Comparison of ENCODE assay signal across 7 mouse cellular contexts in genomic region chr8:69973442-69974161, GRCm38 (mm10). TPM values are rescaled to one million over a fixed set of nuclear protein-coding genes. Genes with fewer than 3 reads are reported as not detected.
A peak's percentile ranks its signal among the peaks of the same experiment; 100 is the strongest.
DNase-seq lines count a peak whose midpoint lies in the region; ATAC-seq and TF ChIP-seq lines count a peak whose summit lies in the region.

No protein-coding gene starts in this region.

- peaks cover 63% of the 10 kb centered on the region for H3K36me3 ChIP-seq in G1E (replicated peaks)
- H3K36me3 ChIP-seq in forebrain, embryonic 12.5 days (replicated peaks): no peaks in the 10 kb centered on the region
- peaks cover 30% of the 10 kb centered on the region for H3K36me3 ChIP-seq in megakaryocyte, embryonic 14.5 days (replicated peaks; ENCODE audit: low read length)
- no peaks in the 10 kb centered on the region for H3K36me3 ChIP-seq in small intestine, adult 2 months (ENCODE audit: control insufficient read depth, insufficient read depth, low read length)

- no peaks in the 10 kb centered on the region for H3K9me3 ChIP-seq in G1E (replicated peaks)
- no peaks in the 10 kb centered on the region for H3K9me3 ChIP-seq in forebrain, embryonic 12.5 days
- H3K9me3 ChIP-seq in megakaryocyte, embryonic 14.5 days: no peaks in the 10 kb centered on the region

- H3K4me3 ChIP-seq in G1E (ENCODE audit: low read depth, low read length): peak overlapping the region; percentile 93
- H3K4me3 ChIP-seq in forebrain, embryonic 12.5 days (replicated peaks): peak overlapping the region; percentile 94
- H3K4me3 ChIP-seq in megakaryocyte, embryonic 14.5 days (replicated peaks): peak overlapping the region; percentile 97
- H3K4me3 ChIP-seq in small intestine, adult 2 months (ENCODE audit: low read depth, low read length): peak overlapping the region; percentile 91

- H3K4me1 ChIP-seq in G1E (ENCODE audit: insufficient read depth, low read depth, low read length): peaks cover 60% of the 10 kb centered on the region
- peaks cover 38% of the 10 kb centered on the region for H3K4me1 ChIP-seq in forebrain, embryonic 12.5 days
- peaks cover 88% of the 10 kb centered on the region for H3K4me1 ChIP-seq in megakaryocyte, embryonic 14.5 days
- H3K4me1 ChIP-seq in small intestine, adult 2 months (ENCODE audit: control insufficient read depth, insufficient read depth, insufficient read length, low read length): peaks cover 36% of the 10 kb centered on the region

- WGBS in forebrain, embryonic 12.5 days: under 1% methylated on average over 48 of the region's 68 CpGs
- under 1% methylated on average over 60 of the region's 68 CpGs for WGBS in small intestine, adult 2 months

- peak overlapping the region; percentile 89 for H3K9ac ChIP-seq in forebrain, embryonic 12.5 days

- H3K27ac ChIP-seq in forebrain, embryonic 12.5 days: peak overlapping the region; percentile 89
- H3K27ac ChIP-seq in small intestine, adult 2 months (ENCODE audit: insufficient read depth, low read depth, low read length): peak overlapping the region; percentile 53

- H3K4me2 ChIP-seq in forebrain, embryonic 12.5 days: peak overlapping the region; percentile 78

- no peak for ATAC-seq in G1E (ENCODE audit: extremely low read depth, insufficient number of reproducible peaks, low FRiP score, poor library complexity, severe bottlenecking)
- peak; percentile 67 for ATAC-seq in forebrain, embryonic 12.5 days (ENCODE audit: low FRiP score)

- intact Hi-C loops in heart, postnatal 25 days (cut with DNase I): loop anchor here (2.0 to 10.0 kb wide), 3 partner anchors 19 to 319 kb away; partner anchors contain the start of gene Zfp964

- TF ChIP-seq POLR2A in small intestine, adult 2 months (IDR thresholded peaks at IDR 0.05; ENCODE audit: low read depth, low read length): no peak

- DNase-seq in G1E (ENCODE audit: low spot score): peak; percentile 44
- DNase-seq in adrenal gland, postnatal 36 days: peak; percentile 49 to 71
- DNase-seq in heart, postnatal 25 days (ENCODE audit: low spot score): peak; percentile 14
- DNase-seq in layer of hippocampus, postnatal 36 days: peak; percentile 4 to 12

- no peaks in the 10 kb centered on the region for H3K27me3 ChIP-seq in G1E (ENCODE audit: insufficient read depth, low read length)
- no peaks in the 10 kb centered on the region for H3K27me3 ChIP-seq in forebrain, embryonic 12.5 days
- H3K27me3 ChIP-seq in megakaryocyte, embryonic 14.5 days (replicated peaks): no peaks in the 10 kb centered on the region
- no peaks in the 10 kb centered on the region for H3K27me3 ChIP-seq in small intestine, adult 2 months (ENCODE audit: control insufficient read depth, insufficient read depth, low read length)

- TF ChIP-seq CTCF in G1E (IDR thresholded peaks at IDR 0.05; ENCODE audit: low read depth, low read length): no peak
- TF ChIP-seq CTCF in small intestine, adult 2 months (IDR thresholded peaks at IDR 0.05; ENCODE audit: extremely low read depth, insufficient read length, insufficient replicate concordance, low read depth, low read length): no peak

RNA-seq across cellular contexts. Expression of gene Gatad2a, which starts 22.6 kb away (rescaled TPM):
- 99.3 and 101 TPM in 2 replicates for total RNA-seq in G1E (2014; fragmentation: Nextera tagmentation)
- 44.4 and 52.2 TPM in 2 replicates for total RNA-seq in G1E (2017)
- polyA plus RNA-seq in G1E (2012): 104 and 139 TPM in 2 replicates
- 10 to 100 TPM; 93.2 to 94.3 TPM for total RNA-seq in adrenal gland, postnatal 36 days (2021)
- 47.5 and 48.7 TPM in 2 replicates for polyA plus RNA-seq in forebrain, embryonic 12.5 days (2016; fragmentation: Nextera tagmentation; extraction: Ambion mirVana)
- total RNA-seq in heart, postnatal 25 days (2021): 10 to 100 TPM; 34.3 to 35.6 TPM
- total RNA-seq in layer of hippocampus, postnatal 36 days (2021): 10 to 100 TPM; 31.4 to 33.4 TPM
- polyA plus RNA-seq in megakaryocyte, embryonic 14.5 days (2012; ENCODE audit: insufficient read depth, low replicate concordance): 83.9 and 88.5 TPM in 2 replicates
- 46.0 and 101 TPM in 2 replicates for polyA plus RNA-seq in small intestine, adult 2 months (2012; rRNA removed)

Comparison
In these comparisons a context has a peak if more than half of its experiments do, and no peak if none do; other contexts are left out.
1. DNase-seq: peak in every context shown above with its lines; median percentile 60 in adrenal gland, postnatal 36 days; 44 in G1E; 14 in heart, postnatal 25 days; 8 in layer of hippocampus, postnatal 36 days.